Mouse (Mus musculus) spleen, postnatal 0 days (tissue): ENCODE data around the gene Gm4922. TPM values are rescaled to one million over a fixed set of nuclear protein-coding genes. Genes with fewer than 3 reads are reported as not detected.

Experiments used
- polyA plus RNA-seq: library from polyadenylated mRNA; unstranded; fragments of >200 nt; fragmentation: Nextera tagmentation; extraction: Ambion mirVana; gene quantifications from 2 replicates; pipeline ENCODE4 v1.2.1, GENCODE M21; 2015

Gm4922 gene
- polyA plus RNA-seq, result not detected in 2 replicates

DNA sequence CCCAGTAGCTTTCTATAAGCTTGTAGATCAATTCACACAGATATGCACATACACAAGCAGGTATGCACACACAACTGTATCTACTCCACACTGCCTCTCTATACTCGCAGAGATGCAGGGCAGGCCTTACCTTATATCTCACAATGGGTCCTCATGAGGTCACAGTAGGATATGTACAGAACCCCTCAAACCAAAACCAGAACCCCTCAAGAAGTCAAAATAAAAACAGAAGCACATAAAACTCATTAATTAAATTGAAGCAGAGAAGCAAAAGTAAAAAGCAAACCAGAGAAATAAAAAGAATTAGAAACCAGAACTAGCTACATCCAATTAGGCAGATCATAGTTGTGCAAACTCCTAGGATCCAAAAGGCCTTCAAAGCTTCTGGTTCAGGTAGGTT lies at the start of gene Gm4922:
TSS of gene Gm4922 (minus strand) at position 101 of the 400 bp plus-strand sequence.

DNA sequence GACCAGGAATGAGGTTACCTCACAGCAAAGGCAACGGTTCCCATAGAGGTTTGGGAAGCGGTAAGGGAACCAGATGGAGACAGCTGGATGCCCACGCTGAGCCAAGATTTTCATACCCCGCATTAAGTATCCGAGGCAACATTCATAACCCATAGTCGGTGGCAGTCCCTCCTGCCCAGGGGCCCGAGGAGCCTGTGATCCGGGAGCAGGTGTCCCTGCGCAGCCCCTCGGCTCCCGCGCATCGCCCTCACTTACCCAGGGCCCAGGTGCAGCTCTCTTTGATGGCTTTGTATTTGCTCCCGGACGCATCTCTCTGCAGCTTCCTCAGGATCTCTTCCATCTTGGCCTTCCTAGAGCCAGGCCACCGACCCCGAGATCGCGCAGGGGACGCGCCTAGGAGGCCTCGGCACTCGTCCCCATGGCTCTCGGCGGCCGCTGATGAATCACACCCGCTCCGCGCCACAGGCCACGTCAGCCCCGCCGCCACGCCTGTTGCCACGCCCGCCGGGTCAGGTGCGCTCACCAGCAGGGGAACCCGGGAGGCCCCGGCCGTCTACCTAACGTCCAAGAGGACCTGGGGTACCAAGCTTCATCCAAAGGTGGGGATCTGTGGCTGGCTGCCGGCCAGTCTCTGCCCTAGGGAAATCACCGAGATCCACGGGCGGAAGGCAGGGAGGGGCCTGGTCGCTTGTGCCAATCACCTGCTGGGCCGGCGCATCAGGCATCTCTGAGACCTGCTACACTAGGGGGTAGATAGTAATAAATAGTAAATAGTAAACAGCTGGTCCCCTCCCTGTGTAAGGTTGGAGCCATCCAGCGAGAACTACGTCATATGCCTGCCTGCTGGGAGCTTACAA lies 43.1 kb downstream of the Gm4922 start, which contains the start of gene Arfgef3:
TSS of gene Arfgef3 (minus strand) at position 664 of the 857 bp plus-strand sequence.

Other genes with a start within 250 kb of the Gm4922 start
- gene Hebp2, start 240.7 kb downstream of the Gm4922 start, polyA plus RNA-seq, result 1.3 and 2.2 TPM in 2 replicates
- 0.05 and 0.06 TPM in 2 replicates for gene Arfgef3, start 42.8 kb downstream of the Gm4922 start, polyA plus RNA-seq
- 1.8 and 2.5 TPM in 2 replicates for gene Perp, start 58.2 kb upstream of the Gm4922 start, polyA plus RNA-seq
- gene Tnfaip3, start 228.9 kb upstream of the Gm4922 start, polyA plus RNA-seq, result 1.00 and 1.6 TPM in 2 replicates